Mouse (Mus musculus) heart, postnatal 25 days (tissue): ENCODE data around the gene Brinp1. TPM values are rescaled to one million over a fixed set of nuclear protein-coding genes. Genes with fewer than 3 reads are reported as not detected.

Source experiments
- DNase-seq: peaks from one replicate; pipeline ENCODE4 v3.0.0; 2022; ENCODE audit warnings: low spot score
- intact Hi-C: fragments of 180-260 bp; cut with DNase I; formaldehyde crosslinking; loops from one replicate; pipeline ENCODE4 v1.15.1; 2025
- total RNA-seq, 2 experiments: library from RNA; stranded (reverse); gene quantifications; 2 replicates each; pipeline ENCODE4 v1.2.3; 2021

Brinp1 gene
- under 1 TPM; 0.10 to 0.14 TPM for total RNA-seq

- DNase-seq: no peak
- intact Hi-C loops: no loop called here
Observed at GRCm38 (mm10) chr4:68954322-68954901, at the start of gene Brinp1. Gene Brinp1, minus strand, starts transcription at chr4:68954397.

GRCm38 (mm10) chr4:68957265-68957664, 3.1 kb upstream of the Brinp1 start:
- DNase-seq: no peak
- intact Hi-C loops: no loop called here

- intact Hi-C loops: no loop called here
- no peak for DNase-seq
Observed at GRCm38 (mm10) chr4:68955621-68956020, 1.4 kb upstream of the Brinp1 start.

DNA sequence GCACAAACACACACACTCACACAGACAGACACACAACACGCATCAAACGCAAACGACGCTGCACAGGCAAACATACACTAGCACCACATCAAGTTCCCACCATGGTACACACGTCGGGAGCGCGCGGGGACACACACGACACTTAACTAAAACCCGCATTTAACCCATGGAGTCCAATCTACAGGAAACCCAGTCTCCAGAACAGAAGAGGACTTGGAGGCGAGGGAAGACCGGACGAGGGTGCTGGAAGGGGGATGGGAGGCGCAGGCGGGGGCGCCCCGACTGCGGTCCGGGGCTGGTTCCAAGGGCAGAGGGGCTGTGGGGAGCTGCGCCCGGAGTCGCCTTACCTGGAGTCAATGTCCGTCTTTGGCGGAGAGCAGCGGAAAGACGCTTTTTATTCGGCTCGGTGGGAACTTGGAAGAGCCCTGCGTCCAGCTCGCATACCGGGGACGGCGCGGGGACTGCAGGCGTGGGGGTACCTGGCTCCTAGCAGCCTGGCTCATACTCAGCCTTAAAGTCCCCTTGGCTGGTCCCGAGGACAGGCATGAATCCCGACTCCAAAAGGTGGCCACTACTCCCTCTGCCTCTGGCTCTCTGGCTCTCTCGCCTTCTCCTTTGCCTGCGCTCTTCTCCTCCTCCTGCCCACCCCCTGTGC, 403 bp downstream of the Brinp1 start:
- intact Hi-C loops: no loop called here

GRCm38 (mm10) chr4:68953131-68953551, 1.1 kb downstream of the Brinp1 start:
- DNase-seq: no peak
- intact Hi-C loops: no loop called here

More for the DNA sequence above, 403 bp downstream of the Brinp1 start:
- DNase-seq: no peak

GRCm38 (mm10) chr4:68950556-68950955, 3.6 kb downstream of the Brinp1 start:
- no peak for DNase-seq
- intact Hi-C loops: no loop called here

GRCm38 (mm10) chr4:68942938-68943337, 11.3 kb downstream of the Brinp1 start:
- intact Hi-C loops: no loop called here
- DNase-seq: no peak

- intact Hi-C loops: no loop called here
- no peak for DNase-seq
Observed at GRCm38 (mm10) chr4:68930022-68930421, 24.2 kb downstream of the Brinp1 start.

DNA sequence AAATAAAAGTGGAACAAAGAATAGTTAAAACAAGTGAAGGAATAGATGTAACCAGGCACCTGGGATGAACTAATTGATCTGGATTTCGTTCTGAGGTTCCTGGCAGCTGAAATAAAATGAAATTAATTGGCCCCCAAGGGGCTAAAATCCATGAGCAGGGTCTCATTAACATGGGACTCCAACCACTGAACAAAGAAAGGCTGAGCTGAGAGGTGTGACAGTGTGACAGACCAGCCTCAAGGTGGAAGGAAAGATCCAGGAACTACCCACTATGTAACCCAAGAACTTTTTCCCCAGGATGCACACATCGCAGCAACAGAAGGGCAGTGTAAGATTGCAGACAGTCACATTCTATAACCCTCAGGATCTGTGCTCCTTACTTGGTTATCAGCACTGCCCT, 28.1 kb downstream of the Brinp1 start:
- DNase-seq: no peak
- intact Hi-C loops: no loop called here

GRCm38 (mm10) chr4:68922944-68923343, 31.3 kb downstream of the Brinp1 start:
- intact Hi-C loops: no loop called here

DNA sequence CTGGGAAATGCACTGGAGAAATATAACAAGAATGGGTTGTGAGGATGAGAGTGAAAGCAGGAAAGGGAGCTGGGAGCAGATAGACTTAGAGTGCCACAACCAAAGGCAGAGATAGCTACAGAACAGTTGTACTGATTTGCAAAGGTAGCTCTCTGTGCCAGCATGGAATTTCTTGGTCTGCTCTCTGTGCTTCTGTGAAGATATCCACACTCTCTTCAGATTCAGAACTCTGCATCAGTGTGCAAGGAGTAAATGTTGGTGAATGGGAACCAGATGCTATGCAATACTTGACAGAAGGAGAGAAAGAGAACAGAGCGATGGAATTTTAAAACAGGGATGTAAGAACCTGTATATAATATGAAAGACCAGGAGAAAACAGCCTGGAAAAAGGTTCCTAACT, 31.7 kb downstream of the Brinp1 start:
- DNase-seq: no peak

More at GRCm38 (mm10) chr4:68922944-68923343, 31.3 kb downstream of the Brinp1 start:
- no peak for DNase-seq

DNA sequence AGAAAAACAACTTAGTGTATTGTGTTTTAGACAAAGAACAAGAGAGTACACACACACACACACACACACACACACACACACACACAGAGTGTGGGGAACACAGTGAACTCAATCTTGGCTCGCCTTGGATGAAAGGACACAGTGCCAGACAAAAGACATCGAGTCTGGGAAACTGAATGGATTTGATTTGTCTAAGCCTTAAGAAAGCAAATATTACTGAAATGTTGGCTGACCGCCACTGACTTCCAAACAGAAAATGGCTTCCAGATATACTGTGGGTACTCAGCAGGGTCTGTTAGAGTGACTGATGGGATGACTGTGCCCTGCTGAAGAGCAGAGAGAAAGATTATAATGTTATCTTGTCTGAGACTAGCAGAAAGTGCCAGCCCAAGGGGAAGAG, 34.1 kb downstream of the Brinp1 start:
- no peak for DNase-seq
- intact Hi-C loops: no loop called here

More for the DNA sequence above, 31.7 kb downstream of the Brinp1 start:
- intact Hi-C loops: no loop called here

- intact Hi-C loops: no loop called here
Observed at GRCm38 (mm10) chr4:68910942-68911341, 43.3 kb downstream of the Brinp1 start.

DNA sequence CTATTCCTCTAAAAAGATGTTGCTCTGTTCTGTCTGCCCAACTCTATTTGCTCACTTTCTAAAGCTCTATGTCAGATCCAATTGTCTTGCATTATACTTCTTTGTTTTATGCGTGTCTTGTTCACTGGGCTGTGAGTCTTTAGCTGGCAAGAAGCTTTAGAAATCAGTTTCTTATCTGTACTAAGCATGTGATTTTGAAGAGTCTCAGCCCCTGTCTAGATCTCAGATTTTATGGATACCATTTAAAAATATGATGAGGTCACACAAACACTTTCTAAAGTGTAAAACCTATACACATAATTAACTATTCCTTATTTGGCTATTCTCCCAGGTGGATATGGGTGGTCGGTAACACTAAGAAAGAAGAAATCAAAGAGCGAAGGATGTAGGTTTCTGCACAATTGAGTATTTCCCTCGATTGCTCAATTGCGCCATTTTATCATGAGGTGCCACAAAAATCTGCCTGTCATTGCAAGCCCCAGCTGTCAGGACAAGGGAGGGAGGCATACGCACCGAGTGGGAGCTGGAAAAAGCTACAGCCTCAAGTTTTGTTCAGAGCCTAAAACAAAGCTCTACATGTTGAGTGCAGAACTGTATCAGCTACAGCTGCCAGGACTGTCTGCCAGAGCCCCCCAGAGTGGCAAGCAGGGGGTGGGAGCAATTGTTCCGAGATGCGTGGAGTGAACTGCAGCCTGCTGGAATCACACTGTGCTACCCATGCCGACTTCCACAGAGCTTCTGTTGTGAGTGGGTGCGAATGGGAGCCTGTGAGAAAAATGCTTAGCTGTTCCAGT, 47.6 kb downstream of the Brinp1 start:
- no peak for DNase-seq
- intact Hi-C loops: no loop called here

More at GRCm38 (mm10) chr4:68910942-68911341, 43.3 kb downstream of the Brinp1 start:
- DNase-seq: no peak

GRCm38 (mm10) chr4:68890526-68890925, 63.7 kb downstream of the Brinp1 start:
- intact Hi-C loops: no loop called here
- DNase-seq: no peak

DNA sequence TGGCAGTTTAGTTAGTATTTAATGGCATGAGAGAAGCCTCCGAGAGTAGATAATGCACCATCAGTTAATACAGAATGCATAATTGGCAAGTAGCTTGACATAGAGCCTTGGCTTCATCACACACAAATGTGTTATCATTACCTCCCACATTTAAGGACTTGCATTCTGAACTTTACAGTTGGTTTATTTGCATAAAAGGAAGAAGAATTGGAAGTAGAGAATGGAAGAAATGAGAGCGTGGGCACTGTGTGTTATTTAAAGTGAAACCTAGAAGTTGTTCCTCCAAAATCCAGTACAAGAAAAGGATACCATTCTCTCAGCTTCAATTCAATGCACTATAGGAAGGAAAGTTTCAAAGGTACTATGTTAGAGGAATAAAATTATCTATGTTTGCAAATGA, 67.9 kb downstream of the Brinp1 start:
- intact Hi-C loops: no loop called here
- no peak for DNase-seq

- intact Hi-C loops: no loop called here
- DNase-seq: no peak
Observed at GRCm38 (mm10) chr4:68872028-68872427, 82.2 kb downstream of the Brinp1 start.

- DNase-seq: no peak
- intact Hi-C loops: no loop called here
Observed at GRCm38 (mm10) chr4:68865135-68865767, 88.9 kb downstream of the Brinp1 start.

- no peak for DNase-seq
- intact Hi-C loops: no loop called here
Observed at GRCm38 (mm10) chr4:68864668-68865067, 89.5 kb downstream of the Brinp1 start.

DNA sequence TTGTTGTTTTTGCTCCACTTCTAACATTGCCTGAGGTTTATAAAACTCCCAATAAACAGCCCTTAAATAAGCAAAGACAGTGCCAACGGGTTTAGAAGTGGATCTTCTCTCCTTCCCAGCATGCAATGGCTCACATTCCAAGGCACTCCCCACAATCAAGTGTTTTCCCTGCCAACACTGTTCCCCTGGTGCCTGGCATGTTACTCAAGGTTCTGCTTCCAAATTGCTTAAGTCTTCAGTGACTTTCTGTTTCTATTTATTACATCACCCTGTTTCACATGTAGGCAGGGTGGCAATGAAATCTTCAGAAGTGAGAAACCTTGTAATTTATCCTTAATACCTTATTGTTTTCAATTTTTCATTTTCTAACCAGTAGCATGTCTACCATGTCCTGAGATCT, 97.3 kb downstream of the Brinp1 start:
- intact Hi-C loops: no loop called here

More for the DNA sequence above, 97.3 kb downstream of the Brinp1 start:
- DNase-seq: no peak
